Mouse (Mus musculus) large intestine, adult 2 months (tissue): ENCODE measurements around the gene Wls. TPM values are rescaled to one million over a fixed set of nuclear protein-coding genes. Genes with fewer than 3 reads are reported as not detected.

Experiments
- DNase-seq: peaks from one replicate; pipeline ENCODE4 v3.0.0-alpha.2; 2012; ENCODE audit warnings: low read depth, low spot score
- WGBS: fragments of 180-500 bp; shearing (Covaris S2); methylation state at CpG from one replicate; pipeline ENCODE4 v1.1.7; 2018; 5-methylcytosine and 5-hydroxymethylcytosine counted together
- polyA plus RNA-seq: library from polyadenylated mRNA; depleted of rRNA; stranded (reverse); fragments of >200 nt; gene quantifications from 2 replicates; pipeline ENCODE4 v1.2.3, GENCODE M21; 2012; rRNA removed

The Wls gene
- polyA plus RNA-seq, 1 experiment: 20.6 TPM

- 89% methylated on average over 8 of the region's 8 CpGs for WGBS
- DNase-seq: no peak
Observed at GRCm38 (mm10) chr3:159891057-159891752, 51.7 kb downstream of the Wls start.

GRCm38 (mm10) chr3:159907329-159907728 lies 67.9 kb downstream of the Wls start:
- DNase-seq: no peak
- 98% methylated on average over 1 of the region's 1 CpGs for WGBS

- 77% methylated on average over 2 of the region's 2 CpGs for WGBS
Observed at GRCm38 (mm10) chr3:159917328-159918090, 78.0 kb downstream of the Wls start.

More at GRCm38 (mm10) chr3:159917328-159918090, 78.0 kb downstream of the Wls start:
- no peak for DNase-seq

Other genes with a start within 250 kb of the Wls start
- gene Rpe65, start 240.5 kb upstream of the Wls start, polyA plus RNA-seq: not detected in 2 replicates